Mouse (Mus musculus) ES-Bruce4 (cell line): ENCODE results near the gene Plekhm3.

Experiments used
- CTCF ChIP-seq: IDR thresholded peaks from one replicate; pipeline ENCODE4 v1.8.1; 2011; ENCODE audit warnings: low read depth, low read length
- POLR2A ChIP-seq: IDR thresholded peaks from one replicate; pipeline ENCODE4 v1.8.1; 2011; ENCODE audit warnings: low read length; ENCODE audit not compliant: insufficient read depth

DNA sequence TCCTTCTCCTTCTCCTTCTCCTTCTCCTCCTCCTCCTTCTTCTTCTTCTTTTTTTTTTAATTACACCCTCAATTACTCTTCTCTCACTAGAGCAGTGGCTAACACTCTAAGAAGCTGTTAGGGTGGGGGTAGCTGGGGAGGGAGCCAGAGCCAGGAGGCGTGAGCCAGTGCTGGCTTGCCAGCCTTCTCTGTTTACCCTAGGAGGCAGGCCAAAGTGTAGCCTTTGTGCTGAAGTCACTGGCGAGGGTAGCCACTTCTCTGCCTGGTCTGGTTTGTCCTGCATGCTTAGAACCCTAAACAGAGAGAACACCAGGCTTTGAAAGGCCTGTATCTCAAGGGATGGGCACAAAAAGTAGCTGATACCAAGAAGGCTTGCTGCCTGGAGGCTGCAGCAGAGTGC lies 199.4 kb downstream of the Plekhm3 start:
- TF ChIP-seq POLR2A, result no peak
- TF ChIP-seq CTCF, result no peak
